Mouse (Mus musculus): Measurements from ENCODE around the gene Clip1.
A peak's percentile ranks its signal among the peaks of the same experiment; 100 is the strongest.

Gene Clip1

DNA sequence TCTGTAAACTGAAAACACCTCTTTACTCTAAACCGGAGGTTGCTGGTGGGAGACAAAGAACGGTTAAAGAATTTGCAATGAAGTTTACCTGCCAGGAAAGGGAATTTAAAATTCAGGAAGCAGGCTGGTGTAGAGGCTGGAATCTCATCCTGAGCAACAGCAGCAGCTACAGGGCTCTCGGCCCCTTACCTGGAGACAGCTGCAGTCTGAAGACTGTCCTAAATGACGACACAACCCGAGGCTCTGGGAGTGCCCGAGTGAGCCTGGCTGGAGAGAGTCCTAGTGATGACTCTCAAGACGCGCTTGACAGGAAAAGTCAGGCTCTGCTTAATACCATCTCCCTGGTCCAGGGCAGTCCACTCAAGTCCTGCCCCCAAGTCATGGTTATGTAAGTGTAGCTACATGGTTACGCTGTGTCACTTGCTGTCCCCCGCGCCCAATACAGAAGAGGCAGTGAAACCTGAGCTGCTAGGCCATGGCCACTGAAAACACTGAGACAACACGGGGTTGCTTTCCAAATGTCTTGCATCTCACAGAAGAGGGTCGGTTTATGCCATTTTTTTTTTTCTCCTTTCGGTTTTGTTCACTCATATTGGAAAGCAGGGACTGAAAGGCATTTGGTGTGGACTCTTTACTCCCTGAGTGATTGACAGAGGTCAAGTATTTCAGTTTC, 13.5 kb downstream of the Clip1 start:
- DNase-seq, result no peak

DNA sequence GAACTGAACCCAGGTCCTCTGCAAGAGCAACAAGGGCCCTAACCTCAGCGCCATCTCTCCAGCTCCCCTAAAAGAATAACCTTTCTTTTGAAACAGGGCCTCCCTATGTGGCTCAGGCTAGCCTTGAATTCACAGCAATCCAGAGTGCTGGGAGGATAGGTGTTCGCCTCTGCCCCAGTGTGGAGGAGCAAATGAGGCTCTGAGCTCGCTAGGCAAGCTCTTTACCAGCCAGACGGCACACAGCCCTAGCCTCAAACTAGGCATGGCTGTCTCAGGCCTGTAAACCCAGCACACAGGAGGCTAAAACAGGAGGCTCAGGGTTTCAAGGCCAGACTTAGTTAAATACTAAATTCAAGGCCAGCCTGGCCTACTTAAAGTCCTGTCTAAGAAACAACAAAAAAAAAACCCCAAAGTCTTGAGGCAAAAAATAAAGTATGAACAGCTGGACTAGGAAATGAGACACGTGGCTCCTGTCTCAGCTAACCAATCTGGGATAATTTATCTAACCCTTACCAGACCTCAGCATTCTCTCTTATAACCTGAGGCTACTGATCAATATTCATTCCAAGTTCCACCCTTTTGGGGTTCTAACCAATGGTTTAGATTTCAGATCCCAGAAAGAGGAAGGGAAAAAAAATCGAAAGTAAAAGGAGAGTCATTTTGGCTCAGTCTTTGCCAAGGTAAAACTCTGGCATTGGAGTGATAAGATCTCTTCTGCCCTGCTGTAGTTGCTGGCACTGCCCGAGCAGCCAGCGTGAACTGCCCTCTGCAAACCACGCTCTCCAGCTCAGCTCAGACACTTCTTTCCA, 14.2 kb downstream of the Clip1 start:
- DNase-seq, result no peak

DNA sequence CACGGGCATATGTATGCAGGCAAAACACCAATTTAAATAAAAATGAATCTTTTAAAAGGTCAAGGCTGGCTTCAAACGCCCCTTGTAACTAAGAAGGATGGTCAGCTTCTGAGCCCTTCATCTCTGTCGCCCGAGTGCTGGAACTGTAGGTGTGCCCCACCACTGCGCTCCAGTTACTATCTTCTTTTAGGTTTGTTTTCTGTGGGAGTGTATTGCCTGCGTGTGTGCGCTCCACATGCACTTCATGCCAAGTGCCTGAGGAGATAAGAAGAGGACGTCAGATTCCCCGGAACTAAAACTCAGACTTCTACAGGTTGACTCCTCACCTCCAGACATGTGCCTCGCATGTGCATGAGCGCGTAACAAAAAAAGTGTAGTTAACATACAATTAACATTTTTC, 16.5 kb downstream of the Clip1 start:
- no peak for DNase-seq

DNA sequence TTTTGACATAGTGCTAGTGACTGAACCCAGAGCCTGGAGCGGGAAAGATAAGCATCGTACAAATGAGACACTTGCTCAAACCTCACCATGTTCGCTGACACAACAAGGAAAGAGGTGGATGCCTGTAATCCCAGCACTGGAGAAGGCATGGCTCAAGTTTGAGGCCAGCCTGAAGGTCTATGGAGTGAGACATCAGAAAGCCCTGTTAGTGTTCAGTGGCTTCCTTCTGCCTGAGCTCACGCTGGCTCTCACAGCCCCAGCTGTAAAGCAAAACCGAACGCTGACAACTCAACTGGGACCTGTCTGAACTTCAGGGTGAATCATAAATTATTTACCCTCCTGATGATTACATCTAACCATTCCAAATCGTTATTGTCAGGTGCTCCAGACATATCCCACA, 18.5 kb downstream of the Clip1 start:
- DNase-seq, result no peak

DNA sequence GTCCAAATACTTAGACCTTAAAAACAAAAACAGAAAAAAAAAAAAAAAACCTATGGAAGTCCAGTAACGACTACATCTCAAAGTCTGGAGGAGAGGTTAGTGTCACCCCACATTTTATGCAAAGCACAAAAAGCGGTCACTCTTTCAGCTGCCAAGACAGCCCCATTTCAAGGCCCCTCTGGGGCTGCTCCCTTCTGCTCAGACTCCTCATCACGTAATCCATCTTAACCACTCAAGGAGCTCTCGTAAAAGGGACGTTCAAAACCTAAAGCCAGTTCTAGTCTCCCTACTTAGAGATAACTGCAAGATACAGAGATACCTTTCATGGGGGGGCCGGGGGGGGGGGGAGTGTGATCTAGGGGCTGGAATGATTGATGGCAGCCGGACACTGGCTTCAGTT, 20.1 kb downstream of the Clip1 start:
- DNase-seq, result no peak

DNA sequence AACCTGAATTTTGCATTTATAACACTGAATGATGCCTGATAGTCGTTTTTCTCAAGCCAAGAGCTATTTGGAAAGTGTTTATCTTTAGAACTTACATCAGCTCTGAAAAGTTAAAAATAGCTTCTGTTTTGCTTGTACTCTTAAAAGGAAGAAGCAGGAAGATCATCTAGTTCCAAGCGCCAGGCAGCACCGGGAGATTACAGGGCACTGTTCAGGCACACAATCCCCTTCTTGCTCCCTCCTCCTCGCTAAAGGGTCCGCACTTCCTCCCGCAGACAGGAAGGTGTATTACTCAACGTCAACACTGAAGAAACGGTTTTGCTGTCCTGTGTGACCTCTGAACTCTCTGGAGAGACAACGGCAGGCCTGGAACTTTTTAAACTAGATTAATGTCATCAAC, 22.4 kb downstream of the Clip1 start:
- DNase-seq, result no peak

DNA sequence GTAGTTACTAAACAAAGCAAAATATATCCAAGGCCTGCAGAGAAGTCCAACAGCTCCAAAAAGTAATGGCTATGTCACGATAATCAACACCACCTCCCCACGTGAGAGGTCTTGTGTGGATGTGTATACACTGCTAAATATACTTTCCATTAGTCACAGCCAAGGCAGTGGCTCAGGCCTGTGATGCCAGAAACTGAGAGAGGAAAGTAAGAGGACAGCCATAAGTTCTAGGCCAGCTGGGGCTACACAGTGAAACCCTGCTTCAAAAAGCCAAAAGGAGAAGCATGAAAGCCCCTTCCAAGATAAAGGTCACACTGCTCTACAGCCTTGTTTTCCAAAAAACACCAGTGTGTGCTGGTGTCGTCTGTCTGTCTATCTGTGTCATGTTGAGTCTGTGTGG, 22.8 kb downstream of the Clip1 start:
- no peak for DNase-seq

DNA sequence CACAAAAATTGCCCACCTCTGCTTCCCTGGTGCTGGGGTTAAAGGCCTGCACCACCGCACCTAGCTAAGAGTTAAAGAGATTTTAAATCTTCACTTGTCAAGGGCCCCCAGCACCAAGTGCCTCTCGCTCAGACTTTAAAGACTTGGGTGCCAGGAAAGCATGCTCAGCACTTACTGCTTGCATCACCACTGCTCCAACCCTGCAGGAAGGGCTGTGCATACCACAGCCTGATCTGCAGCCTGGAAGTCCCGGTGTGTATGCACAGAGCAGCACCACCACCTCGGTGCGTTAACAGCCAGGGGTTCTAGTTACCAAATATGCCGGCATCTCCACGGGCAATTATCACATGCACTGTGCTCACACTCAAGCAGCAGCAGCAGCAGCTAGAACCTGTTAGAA, 26.8 kb downstream of the Clip1 start:
- no peak for DNase-seq

DNA sequence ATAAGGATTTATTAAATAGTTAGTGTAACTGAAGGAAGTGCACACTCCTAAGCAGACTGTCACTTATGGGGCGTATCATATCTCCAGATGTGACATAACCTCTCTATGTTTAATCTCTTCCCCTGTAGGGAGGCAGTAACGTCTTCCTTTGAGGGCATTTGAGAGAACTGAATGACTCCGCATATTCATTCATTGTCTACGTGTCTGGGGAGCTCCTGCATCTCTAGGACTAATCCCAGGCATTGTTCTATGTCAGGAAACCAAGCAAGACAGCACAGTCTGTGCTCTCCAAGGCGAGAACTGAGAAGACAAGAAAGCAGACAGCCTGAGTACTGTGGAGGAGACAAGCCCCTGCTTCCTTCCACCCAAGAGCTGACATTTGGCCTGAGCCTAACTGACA, 29.5 kb downstream of the Clip1 start:
- DNase-seq, result no peak

DNA sequence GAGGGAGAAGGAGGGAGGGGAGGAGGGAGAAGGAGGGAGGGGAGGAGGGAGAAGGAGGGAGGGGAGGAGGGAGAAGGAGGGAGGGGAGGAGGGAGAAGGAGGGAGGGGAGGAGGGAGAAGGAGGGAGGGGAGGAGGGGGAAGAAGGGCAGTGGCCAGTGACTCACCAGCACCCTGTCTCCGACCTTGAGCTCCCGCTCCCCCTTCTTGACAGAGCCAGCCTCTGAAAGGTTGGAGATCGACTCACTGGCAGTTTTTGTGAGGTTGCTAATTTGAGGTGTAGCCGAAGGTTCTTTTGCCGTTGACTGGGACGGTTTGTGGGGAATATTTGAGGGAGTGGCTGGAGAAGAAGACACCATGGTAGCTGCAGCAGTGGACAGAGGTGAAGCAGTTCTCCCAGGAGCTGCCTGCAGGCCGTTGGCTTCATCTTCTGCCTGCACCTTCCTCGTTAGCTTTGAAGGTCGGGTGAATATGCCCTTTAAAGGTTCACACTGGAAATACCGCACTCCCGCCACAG, 31.1 kb downstream of the Clip1 start:
- DNase-seq, result no peak

DNA sequence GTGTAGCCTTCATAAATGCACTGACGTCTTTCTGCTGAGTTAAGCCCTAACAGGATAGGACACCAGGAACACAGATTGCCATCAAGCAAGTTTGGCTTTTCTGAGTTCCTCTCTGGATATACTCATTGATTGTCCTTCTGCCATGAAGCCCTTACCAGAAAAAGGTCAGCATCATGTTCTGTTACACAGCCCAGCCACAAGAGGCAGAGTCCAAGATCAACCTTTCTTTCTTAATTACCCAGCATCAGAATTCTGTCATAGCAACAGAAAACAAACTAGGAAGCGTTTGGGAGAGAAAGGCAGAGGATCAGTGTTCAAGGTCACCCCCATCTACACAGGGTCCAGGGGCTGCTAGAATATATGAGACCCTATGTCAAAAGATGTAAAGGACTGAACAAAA, 33.6 kb downstream of the Clip1 start:
- DNase-seq, result no peak

DNA sequence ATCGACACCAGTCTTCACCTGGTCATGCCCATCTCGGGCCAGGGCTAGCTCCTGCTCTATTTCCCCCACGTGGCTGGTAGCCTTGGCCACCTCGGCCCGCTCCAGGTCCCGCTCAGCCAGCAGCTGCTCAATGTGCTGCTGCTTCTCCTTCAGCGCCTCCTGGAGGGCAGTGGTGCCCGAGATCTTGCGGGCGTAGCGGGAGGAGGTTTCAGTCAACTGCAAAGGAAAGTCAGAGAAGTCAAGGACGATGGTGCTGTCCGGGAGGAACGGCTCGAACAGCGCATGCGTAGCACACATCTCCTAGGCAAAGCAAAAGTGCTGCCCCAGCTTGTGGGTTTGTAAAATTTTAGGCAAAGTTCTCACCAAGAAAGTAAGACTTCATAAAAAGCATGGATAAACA, 42.0 kb downstream of the Clip1 start:
- DNase-seq, result no peak

DNA sequence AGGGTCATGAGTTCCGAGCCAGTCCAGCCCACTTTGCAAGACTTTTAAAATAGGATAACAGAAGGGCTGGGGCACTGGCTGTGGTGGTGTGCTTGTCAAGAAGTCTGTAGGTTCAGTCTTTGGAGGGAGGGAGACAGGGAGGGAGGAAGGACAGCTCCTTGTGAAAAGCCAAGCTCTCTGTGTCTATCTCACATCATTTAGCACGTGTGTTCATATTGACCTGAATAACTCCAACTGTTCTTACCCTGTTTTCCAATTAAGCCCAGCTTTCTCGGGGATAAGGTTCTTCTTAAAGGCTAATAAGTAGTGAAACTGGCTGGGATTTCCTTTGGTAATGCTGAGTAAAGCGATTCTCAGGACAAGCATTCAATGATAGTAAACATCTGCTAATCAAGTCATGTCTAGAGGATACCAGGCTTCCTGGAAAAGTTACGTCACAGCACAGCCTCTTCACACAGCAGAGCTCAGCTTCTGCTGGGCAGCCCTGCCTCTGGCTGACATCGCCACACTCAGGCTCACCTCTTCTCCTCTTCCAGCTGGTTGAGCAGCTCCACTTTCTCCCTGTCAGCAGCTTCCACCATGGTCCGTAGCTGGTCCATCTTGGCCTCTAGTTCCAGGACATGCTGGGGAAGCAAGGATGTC, 43.0 kb downstream of the Clip1 start:
- DNase-seq, result no peak

DNA sequence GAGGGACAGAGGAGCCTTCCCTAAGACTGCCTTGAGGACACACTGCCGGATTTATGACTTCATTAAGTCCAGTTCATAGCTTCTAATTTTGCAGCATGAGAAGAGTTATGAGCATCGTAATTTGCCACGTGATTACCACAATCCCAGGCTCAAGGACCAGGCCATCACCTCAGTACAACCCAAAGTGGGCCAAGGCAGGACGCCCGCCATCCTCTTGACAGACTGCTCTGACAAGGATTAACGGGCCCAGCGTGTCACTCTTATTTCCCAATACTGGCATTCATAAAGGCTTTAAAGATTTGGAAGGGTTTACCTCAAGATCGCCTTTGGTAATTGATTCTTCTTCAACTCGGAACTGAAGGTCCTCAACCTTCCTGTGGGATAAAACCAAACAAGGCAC, 44.2 kb downstream of the Clip1 start:
- no peak for DNase-seq

DNA sequence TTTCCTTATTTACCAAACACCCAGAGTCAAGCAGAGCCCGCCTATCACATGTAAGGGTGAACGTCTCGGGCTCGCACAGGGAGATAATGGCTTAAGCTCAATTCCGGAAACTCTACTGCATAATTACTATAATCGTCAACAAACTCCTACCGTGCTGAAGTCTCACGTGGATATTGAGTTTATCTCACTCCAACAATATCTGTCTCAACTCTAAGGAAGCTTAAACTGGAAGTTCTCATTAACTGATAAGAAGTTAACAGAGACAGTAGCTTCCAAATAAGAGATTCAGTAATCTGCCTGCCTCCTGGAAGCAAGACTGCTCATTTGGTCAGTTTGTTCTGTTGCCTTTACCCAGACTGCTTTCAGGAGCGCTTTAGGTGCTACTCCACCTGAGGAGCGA, 53.2 kb downstream of the Clip1 start:
- DNase-seq, result no peak

DNA sequence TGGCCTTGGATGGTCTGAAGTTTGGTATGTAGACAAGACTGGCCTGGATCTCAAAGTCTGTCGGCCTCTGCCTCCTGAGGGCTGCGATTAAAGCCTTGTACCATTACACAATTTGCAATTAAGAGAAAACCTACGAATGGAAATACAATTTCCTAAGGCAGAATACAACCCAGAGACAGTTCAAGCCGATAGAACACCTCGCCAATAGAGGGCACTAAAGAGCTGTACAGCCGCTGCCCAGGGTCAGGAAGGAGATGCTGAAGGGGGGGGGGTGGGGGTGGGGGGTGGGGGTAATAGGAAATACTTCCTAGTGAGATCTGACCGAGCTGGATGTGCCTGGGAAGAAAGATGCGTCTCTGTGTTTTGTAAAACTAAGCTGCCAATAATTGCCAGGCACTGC, 57.8 kb downstream of the Clip1 start:
- peak; percentile 71 for DNase-seq

DNA sequence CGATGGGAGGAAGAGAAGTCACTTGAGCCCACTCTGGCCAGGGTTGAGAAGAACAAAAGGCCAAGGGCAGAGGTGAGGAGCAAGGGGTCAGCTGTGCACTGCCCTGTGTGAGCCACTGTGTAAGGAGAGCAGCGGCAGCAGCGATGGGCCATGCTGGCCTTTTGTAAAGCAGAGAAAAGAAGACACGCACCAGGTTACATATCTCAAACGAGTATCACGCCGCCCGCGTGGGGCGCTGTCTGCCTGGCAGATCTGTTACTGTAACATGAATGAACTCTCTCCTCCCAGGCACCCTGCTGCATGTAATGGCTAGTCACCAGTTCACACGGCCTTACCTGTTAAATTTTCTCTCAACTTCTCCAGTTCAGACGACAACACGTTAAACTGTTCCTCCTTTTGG, 62.0 kb downstream of the Clip1 start:
- peak; percentile 41 for DNase-seq

DNA sequence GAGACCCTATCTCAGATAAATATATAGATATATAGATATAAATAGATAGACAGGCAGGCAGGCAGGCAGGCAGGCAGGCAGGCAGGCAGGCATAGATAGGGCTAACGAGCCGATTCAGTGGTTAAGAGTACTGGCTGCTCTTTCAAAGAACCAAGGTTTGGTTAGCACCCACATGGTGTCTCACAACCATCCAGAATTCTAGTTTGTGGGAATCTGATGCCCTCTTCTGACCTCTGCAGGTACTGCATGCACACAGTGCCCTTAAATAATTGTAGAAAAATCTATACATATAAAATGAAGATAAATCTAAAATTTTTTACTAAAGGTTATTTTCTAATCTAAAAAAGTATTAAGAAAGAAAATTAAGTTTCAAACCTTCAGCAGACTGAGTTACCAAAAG, 65.9 kb downstream of the Clip1 start:
- DNase-seq, result peak; percentile 25

DNA sequence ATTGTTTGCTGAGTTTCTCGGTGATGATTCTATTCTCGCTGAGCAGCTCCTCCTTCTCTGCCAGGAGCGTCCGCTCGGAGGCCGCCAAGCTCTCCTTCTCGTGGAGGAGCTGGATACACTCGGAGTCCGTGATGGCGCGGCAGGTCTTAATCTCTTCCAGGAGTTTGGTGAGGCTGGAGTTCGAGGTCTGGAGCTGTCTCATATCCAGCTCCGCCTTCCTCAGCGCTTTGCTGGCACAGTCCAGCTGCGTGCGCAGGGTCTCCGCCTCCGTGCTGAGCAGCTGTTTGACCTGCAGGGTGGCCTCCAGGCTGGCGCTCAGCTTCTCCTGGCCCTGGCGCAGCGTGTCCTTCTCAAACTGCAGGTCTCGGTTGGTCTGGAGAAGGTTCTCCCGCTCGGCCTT, 70.2 kb downstream of the Clip1 start:
- no peak for DNase-seq

DNA sequence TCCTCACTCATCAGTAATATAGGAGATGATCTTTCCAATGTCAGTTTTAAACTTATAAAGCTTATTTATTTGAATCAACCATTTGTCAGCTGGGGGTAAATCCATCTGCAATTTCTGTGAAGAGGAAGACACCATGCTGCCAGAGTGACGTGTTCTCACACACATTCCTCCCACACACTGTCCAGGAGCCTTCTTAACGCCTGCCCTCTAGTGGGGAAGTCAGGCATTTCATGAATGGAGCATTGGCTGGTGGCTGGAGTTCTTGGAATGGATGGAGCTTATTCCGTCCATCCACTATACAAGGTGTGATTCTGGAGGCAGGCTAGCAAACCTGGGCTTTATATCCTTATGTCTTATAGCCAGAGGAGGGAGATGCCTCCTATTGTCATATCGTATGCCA, 74.6 kb downstream of the Clip1 start:
- peak; percentile 78 for DNase-seq

DNA sequence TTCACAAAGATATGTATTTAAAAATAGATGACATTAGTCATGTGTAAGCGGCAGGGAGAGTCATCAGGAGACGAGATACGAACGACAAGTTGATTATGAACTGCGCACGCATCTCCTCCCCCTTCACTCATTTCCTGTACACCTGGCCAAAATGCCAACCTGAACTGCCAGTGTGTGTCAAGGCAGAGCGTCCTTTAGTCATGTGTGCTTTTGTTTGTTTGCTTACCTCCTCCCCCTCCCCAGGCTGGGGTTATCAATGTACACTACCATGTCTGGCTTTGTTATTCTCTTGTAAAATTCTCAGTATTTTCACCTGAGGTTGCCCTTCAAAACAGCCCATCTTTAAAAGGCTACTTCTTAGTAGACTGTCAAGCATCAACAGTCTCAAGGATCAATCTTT, 75.0 kb downstream of the Clip1 start:
- DNase-seq, result no peak

DNA sequence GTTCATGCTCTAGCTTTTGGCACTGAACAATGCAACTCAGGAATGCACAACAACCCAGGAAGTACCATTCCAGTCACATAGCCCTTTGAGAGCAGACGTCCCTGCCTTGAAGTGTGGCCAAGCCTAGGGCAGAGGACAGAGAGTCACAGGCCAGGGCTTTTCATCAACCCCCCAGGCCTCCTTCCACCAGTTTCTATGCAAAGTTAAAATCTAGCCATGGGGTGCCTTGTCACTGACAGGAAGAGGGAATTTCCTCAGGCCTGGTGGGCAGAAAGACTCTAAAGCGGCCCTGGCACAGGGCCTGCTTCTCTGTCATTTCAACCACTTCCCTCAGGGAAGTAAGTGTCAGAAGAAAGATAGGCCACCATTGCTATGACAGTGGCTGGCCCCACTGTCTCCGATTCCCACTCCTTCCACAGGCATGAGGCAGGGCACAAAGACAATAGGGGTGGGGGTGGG, 77.2 kb downstream of the Clip1 start:
- DNase-seq, result no peak

DNA sequence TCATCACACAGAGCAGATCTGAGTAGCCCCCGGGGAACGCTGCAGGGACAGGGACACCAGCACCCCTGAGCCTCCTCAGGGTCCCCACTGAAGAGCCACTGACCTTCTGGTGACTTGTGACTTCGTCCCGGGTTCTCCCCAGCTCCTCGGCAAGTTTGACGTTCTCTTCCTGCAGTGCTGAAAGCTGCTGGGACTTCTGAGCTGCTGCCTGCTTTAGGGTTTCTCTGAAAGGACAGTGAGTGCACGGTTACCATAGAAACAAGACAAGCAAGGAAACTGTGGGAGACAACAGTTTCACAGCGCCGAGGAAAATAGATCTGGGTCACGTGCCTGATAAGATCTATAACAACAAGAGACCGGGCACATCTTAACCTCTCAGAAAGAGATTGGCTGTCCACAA, 80.9 kb downstream of the Clip1 start:
- no peak for DNase-seq

DNA sequence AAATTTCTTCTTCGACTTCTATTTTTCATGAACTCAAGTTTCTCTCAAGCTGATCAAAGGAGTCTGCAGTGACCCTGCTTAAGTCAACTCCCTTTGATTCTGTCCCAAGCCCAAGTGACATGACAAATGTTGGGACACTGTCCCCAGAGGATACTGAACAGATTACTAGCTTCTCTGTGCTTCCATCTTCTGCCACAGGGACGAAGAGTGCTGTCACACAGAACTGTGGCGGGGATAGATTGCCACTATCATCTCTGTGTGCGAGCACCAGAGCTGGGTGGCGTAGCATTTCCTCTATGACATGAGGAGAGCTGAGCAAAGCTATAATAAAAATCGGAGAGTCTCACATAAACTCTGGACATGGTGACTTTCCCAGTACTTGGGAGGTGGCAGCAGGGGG, 82.2 kb downstream of the Clip1 start:
- no peak for DNase-seq
